Mouse (Mus musculus): ENCODE measurements around the gene Arhgap6.
"Not testable (repeated sequence)": the region's sequence is repeated elsewhere in the genome, so short reads cannot be mapped to it uniquely, and the experiment has no call there.

- TF ChIP-seq CTCF, EP300 (IDR thresholded peaks at IDR 0.05): not testable (repeated sequence)
Measured at GRCm38 (mm10) chrX:169320668-169321005, 525.7 kb downstream of the Arhgap6 start.
